ENCODE assay signal across 9 mouse cellular contexts in genomic region chr10:23080749-23081547, GRCm38 (mm10).
DNase-seq lines count a peak whose midpoint lies in the region; ATAC-seq and TF ChIP-seq lines count a peak whose summit lies in the region.
"Had no signal": no experiment of that assay in that cellular context is flagged by ENCODE, and none has a peak within 500 bp of the region (broad histone marks: within the 10 kb centered on the region; RNA-seq: fewer than 3 reads in every experiment).

No protein-coding gene starts in this region.

- H3K9me3 ChIP-seq in ES-E14 (ENCODE audit: control insufficient read depth, insufficient read depth, low read depth, low read length): no peaks in the 10 kb centered on the region
- H3K9me3 ChIP-seq in forebrain, embryonic 16.5 days (ENCODE audit: control insufficient read depth, low read length): no peaks in the 10 kb centered on the region
- H3K9me3 ChIP-seq in lung, embryonic 14.5 days (ENCODE audit: low read depth, low read length): no peaks in the 10 kb centered on the region

- in situ Hi-C loops in ES-E14 (cut with MboI; ENCODE audit: low sequenced_read_pairs in 2 of 2, unreplicated experiment in 2 of 2): loop anchor here (25.0 kb wide), 2 partner anchors 294 to 494 kb away; no protein-coding TSS in a partner anchor

- no peaks in the 10 kb centered on the region for H3K27me3 ChIP-seq in forebrain, embryonic 16.5 days (replicated peaks; ENCODE audit: control insufficient read depth, insufficient read depth, low read length)
- no peaks in the 10 kb centered on the region for H3K27me3 ChIP-seq in lung, embryonic 14.5 days (ENCODE audit: insufficient read depth, low read length)

- H3K4me3 ChIP-seq in ES-E14 (ENCODE audit: insufficient read depth in 1 of 2, low read depth in 1 of 2, low read length in 2 of 2, poor library complexity in 1 of 2, severe bottlenecking in 1 of 2): no peak overlapping the region
- H3K4me3 ChIP-seq in forebrain, embryonic 16.5 days (replicated peaks; ENCODE audit: low read length): no peak overlapping the region
- no peak overlapping the region for H3K4me3 ChIP-seq in lung, embryonic 14.5 days (ENCODE audit: low read depth, low read length)

- peak; percentile 66 for DNase-seq in ES-E14 (ENCODE audit: low read depth, low spot score)
- DNase-seq in cerebellum, adult 11 months: peak; percentile 56
- peak; percentile 83 to 92 for DNase-seq in heart, postnatal 14 days
- peak; percentile 94 to 96 for DNase-seq in kidney, postnatal 4 days
- DNase-seq in lung, embryonic 14.5 days: peak; percentile 96
- peak; percentile 86 for DNase-seq in ovary, postnatal 10 days (ENCODE audit: low spot score)
- DNase-seq in thymus, postnatal 10 days (ENCODE audit: low spot score in 2 of 2): peak; percentile 14 to 65

- H3K27ac ChIP-seq in ES-E14 (ENCODE audit: insufficient read depth, low read depth, low read length, poor library complexity, severe bottlenecking): no peak overlapping the region
- no peak overlapping the region for H3K27ac ChIP-seq in forebrain, embryonic 16.5 days (ENCODE audit: low read length)
- H3K27ac ChIP-seq in lung, embryonic 14.5 days (ENCODE audit: low read depth): 0 out of 2 replicates have a peak overlapping the region, but pooled peaks have one; percentile 1
- H3K27ac ChIP-seq: macrophage had no signal

- peak; percentile 99 for TF ChIP-seq CTCF in lung, embryonic 14.5 days (IDR thresholded peaks at IDR 0.05; ENCODE audit: low read depth)

- WGBS in forebrain, embryonic 16.5 days: 35% methylated on average over 24 of the region's 24 CpGs
- WGBS in lung, embryonic 14.5 days: 32% methylated on average over 24 of the region's 24 CpGs

- H3K9ac ChIP-seq in ES-E14 (ENCODE audit: insufficient read depth, low read depth, low read length, poor library complexity, severe bottlenecking): no peak overlapping the region
- H3K9ac ChIP-seq in forebrain, embryonic 16.5 days (replicated peaks; ENCODE audit: low read depth, low read length): no peak overlapping the region
- no peak overlapping the region for H3K9ac ChIP-seq in lung, embryonic 14.5 days

- intact Hi-C loops in heart, postnatal 14 days (cut with DNase I): loop anchor here (1.0 kb wide), 2 partner anchors 300 to 502 kb away; no protein-coding TSS in a partner anchor

- H3K4me1 ChIP-seq in ES-E14 (ENCODE audit: control insufficient read depth in 2 of 2, insufficient read depth in 2 of 2, low read length in 2 of 2, poor library complexity in 1 of 2): no peaks in the 10 kb centered on the region
- H3K4me1 ChIP-seq in forebrain, embryonic 16.5 days (replicated peaks; ENCODE audit: control insufficient read depth, insufficient read depth, low read length): no peaks in the 10 kb centered on the region
- peaks cover 5% of the 10 kb centered on the region for H3K4me1 ChIP-seq in lung, embryonic 14.5 days (ENCODE audit: insufficient read depth)

- peak overlapping the region; percentile 11; the same call in 1 of the 2 replicates for H3K4me2 ChIP-seq in forebrain, embryonic 16.5 days (ENCODE audit: low read length)
- peak overlapping the region; percentile 3; the same call in 1 of the 2 replicates for H3K4me2 ChIP-seq in lung, embryonic 14.5 days

- ATAC-seq in forebrain, embryonic 16.5 days: peak; percentile 79
- peak; percentile 57; the same call in 1 of the 2 replicates for ATAC-seq in lung, embryonic 14.5 days (ENCODE audit: insufficient read depth)

- no peaks in the 10 kb centered on the region for H3K36me3 ChIP-seq in ES-E14 (ENCODE audit: control insufficient read depth, insufficient read depth, low read length, poor library complexity, severe bottlenecking)
- H3K36me3 ChIP-seq in forebrain, embryonic 16.5 days (ENCODE audit: control insufficient read depth, insufficient read depth): no peaks in the 10 kb centered on the region
- H3K36me3 ChIP-seq in lung, embryonic 14.5 days (ENCODE audit: insufficient read depth): no peaks in the 10 kb centered on the region

TF ChIP-seq in ES-E14, 5 proteins besides CTCF, POLR2A, EP300 and RAD21:
- no peak for TF ChIP-seq MAFK (IDR thresholded peaks at IDR 0.05; ENCODE audit: insufficient read depth, low read depth, low read length)
- no peak for TF ChIP-seq CHD2 (IDR thresholded peaks at IDR 0.05; ENCODE audit: low read depth, low read length)
- TF ChIP-seq ZC3H11A (IDR thresholded peaks at IDR 0.05; ENCODE audit: borderline replicate concordance, low read depth, low read length): peak; percentile 91
- TF ChIP-seq ZNF384 (IDR thresholded peaks at IDR 0.05; ENCODE audit: low read depth, low read length): no peak
- TF ChIP-seq HCFC1 (IDR thresholded peaks at IDR 0.05; ENCODE audit: borderline replicate concordance, insufficient read depth, low read length): no peak

Comparison
In these comparisons a context has a peak if more than half of its experiments do, and no peak if none do; other contexts are left out.
1. DNase-seq: peak in every context shown above with its lines; median percentile 96 in lung, embryonic 14.5 days; 95 in kidney, postnatal 4 days; 88 in heart, postnatal 14 days; 86 in ovary, postnatal 10 days; 66 in ES-E14; 56 in cerebellum, adult 11 months; 40 in thymus, postnatal 10 days.